Mouse (Mus musculus): ENCODE data around the gene H2-T24. TPM values are rescaled to one million over a fixed set of nuclear protein-coding genes. Genes with fewer than 3 reads are reported as not detected.

Gene H2-T24
- total and polyA plus RNA-seq, 3 experiments = 14.1 to 25.9 TPM; not detected in 1

DNA sequence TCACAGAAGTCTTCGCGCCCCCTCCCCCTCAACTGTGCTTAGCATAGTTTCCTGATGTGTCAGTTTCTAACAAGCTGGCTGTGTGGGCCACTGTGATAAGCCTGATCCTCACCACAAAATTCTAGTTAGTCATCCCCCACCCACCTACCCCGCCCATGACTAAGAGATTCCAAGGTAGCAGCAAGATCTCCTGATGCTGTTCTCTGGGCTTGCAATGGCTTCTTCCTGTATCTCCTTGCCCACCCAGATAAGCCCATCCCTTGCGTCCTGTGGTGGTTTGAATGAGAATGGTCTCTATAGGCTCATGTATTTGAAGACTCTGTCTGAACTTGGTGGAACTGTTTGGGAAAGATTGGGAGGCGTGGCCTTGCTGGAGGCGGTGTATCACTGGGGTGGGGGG, 18.4 kb downstream of the H2-T24 start (continued):
- TF ChIP-seq SIN3A (IDR thresholded peaks at IDR 0.05; ENCODE audit: low read length) = peak; percentile 79

DNA sequence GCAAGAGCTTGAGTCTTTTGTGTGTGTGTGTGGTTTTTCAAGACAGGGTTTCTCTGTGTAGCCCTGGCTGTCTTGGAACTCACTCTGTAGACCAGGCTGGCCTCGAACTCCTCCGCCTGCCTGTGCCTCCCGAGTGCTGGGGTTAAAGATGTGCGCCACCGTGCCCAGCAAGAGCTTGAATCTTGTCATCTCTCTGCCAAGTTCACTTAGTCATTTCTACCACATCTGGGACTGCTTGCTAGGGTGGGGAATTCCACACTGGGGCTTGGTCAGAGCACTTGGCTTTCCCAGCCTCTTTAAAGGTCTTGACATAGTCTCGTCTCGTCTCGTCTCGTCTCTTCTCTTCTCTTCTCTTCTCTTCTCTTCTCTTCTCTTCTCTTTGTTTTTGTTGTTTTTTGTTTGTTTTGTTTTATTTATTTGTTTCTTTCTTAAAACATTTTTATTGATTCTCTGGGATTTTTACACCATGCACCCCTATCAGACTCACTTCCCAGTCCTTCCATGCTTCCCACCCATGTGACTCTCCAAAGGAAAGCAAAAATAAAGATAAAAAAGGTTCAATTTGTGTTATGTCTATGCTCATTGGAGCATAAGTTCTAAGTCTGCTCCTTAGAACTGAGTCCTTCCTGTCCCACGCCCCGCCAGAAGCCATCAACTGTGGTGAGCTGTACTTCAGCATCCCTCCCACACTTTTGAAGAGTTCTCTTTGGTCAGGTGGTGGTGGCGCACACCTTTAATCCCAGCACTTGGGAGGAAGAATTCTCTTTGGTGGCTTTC, 19.1 kb downstream of the H2-T24 start:
- H3K36me3 ChIP-seq (ENCODE audit: control insufficient read depth in 1 of 2, insufficient read depth in 2 of 2, low read length in 2 of 2) = peaks cover 10 to 55% of the 10 kb centered on the region in 2 experiments
- DNase-seq (ENCODE audit: low read depth, low spot score) = peak; percentile 87

DNA sequence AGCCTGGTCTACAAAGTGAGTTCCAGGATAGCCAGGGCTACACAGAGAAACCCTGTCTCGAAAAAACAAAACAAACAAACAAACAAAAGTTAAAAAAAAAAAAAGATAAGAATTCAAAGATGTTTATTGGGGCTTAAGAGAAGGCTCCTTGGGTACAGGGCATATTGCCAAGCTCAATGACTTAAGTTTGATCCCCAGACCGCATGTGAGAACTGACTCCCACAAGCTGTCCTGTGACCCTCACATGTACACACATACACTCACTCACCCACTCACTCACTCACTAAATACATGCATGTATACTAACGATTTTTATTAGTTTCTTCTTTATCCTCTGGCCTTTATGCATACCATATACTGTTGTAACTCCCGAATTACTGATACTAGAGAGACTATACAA, 20.0 kb downstream of the H2-T24 start:
- Histone ChIP-seq H3K9ac (ENCODE audit: control insufficient read depth, low read depth, low read length, poor library complexity, severe bottlenecking) (peak overlapping the region; percentile 49), H3K36me3 (ENCODE audit: control insufficient read depth in 1 of 2, insufficient read depth in 2 of 2, low read length in 2 of 2) (peaks cover 4 to 50% of the 10 kb centered on the region in 2 experiments), H3K79me2 (ENCODE audit: control insufficient read depth, insufficient read depth, low read length, poor library complexity) (peaks cover 60% of the 10 kb centered on the region), H3K27ac (ENCODE audit: control insufficient read depth, low read depth, low read length) (peak overlapping the region; percentile 98), H3K9me3 (replicated peaks; ENCODE audit: insufficient read depth, low read length) (no peaks in the 10 kb centered on the region), H3K4me1 (ENCODE audit: control insufficient read depth in 1 of 2, insufficient read depth in 2 of 2, low read length in 2 of 2) (peaks cover 26 to 43% of the 10 kb centered on the region in 2 experiments), H3K4me3 (ENCODE audit: control insufficient read depth in 1 of 2, insufficient read depth in 1 of 2, low read depth in 2 of 2, low read length in 2 of 2) (no peak overlapping the region), H3K27me3 (ENCODE audit: control insufficient read depth in 1 of 2, insufficient read depth in 2 of 2, low read length in 2 of 2) (no peaks in the 10 kb centered on the region)
- TF ChIP-seq MAZ (IDR thresholded peaks at IDR 0.05; ENCODE audit: low read depth, low read length) = no peak
- TF ChIP-seq ETS1 (IDR thresholded peaks at IDR 0.05; ENCODE audit: low read depth, low read length) = peak; percentile 78
- no peak for TF ChIP-seq SMC3 (IDR thresholded peaks at IDR 0.05; ENCODE audit: low read depth, low read length)
- TF ChIP-seq EP300 (IDR thresholded peaks at IDR 0.05; ENCODE audit: low read depth in 1 of 2, low read length in 2 of 2) = peak in 1 of 2 experiments; percentile 55; a peak in 1 of 4 replicates
- no peak for TF ChIP-seq NRF1 (IDR thresholded peaks at IDR 0.05; ENCODE audit: insufficient read depth, low read depth, low read length, poor library complexity, severe bottlenecking)
- TF ChIP-seq HCFC1 (IDR thresholded peaks at IDR 0.05; ENCODE audit: low read depth, low read length) = no peak
- no peak for TF ChIP-seq USF1 (IDR thresholded peaks at IDR 0.05; ENCODE audit: low read depth, low read length)
- no peak for TF ChIP-seq USF2 (IDR thresholded peaks at IDR 0.05; ENCODE audit: borderline replicate concordance in 1 of 2, insufficient read depth in 1 of 2, low read depth in 1 of 2, low read length in 2 of 2)
- TF ChIP-seq TBP (IDR thresholded peaks at IDR 0.05; ENCODE audit: low read depth, low read length) = no peak
- TF ChIP-seq BHLHE40 (IDR thresholded peaks at IDR 0.05; ENCODE audit: borderline replicate concordance, low read depth, low read length) = peak; percentile 37; the same call in 1 of the 2 replicates
- TF ChIP-seq MAX (IDR thresholded peaks at IDR 0.05; ENCODE audit: low read length) = peak; percentile 47; the same call in 1 of the 2 replicates
- no peak for TF ChIP-seq POLR2A (IDR thresholded peaks at IDR 0.05; ENCODE audit: control insufficient read depth in 1 of 2, insufficient read depth in 1 of 2, low read depth in 1 of 2, low read length in 2 of 2, poor library complexity in 1 of 2)
- no peak for TF ChIP-seq NELFE (IDR thresholded peaks at IDR 0.05; ENCODE audit: low read depth, low read length)
- no peak for TF ChIP-seq MYB (IDR thresholded peaks at IDR 0.05; ENCODE audit: low read depth, low read length)
- 0 out of 2 replicates have a peak, but pooled peaks have one; percentile 55 for TF ChIP-seq MYC (IDR thresholded peaks at IDR 0.05; ENCODE audit: low read depth, low read length)
- no peak for TF ChIP-seq ELF1 (IDR thresholded peaks at IDR 0.05; ENCODE audit: low read depth, low read length)
- TF ChIP-seq RAD21 (IDR thresholded peaks at IDR 0.05; ENCODE audit: low read depth, low read length) = no peak
- TF ChIP-seq GATA1 (IDR thresholded peaks at IDR 0.05; ENCODE audit: low read depth, low read length) = 0 out of 2 replicates have a peak, but pooled peaks have one; percentile 35
- peak; percentile 76 for TF ChIP-seq ZNF384 (IDR thresholded peaks at IDR 0.05; ENCODE audit: low read depth, low read length)
- TF ChIP-seq TAL1 (IDR thresholded peaks at IDR 0.05; ENCODE audit: low read length) = no peak
- TF ChIP-seq GABPA (IDR thresholded peaks at IDR 0.05; ENCODE audit: low read depth, low read length) = no peak
- TF ChIP-seq ZMIZ1 (IDR thresholded peaks at IDR 0.05; ENCODE audit: low read depth, low read length) = no peak
- no peak for TF ChIP-seq MEF2A (IDR thresholded peaks at IDR 0.05; ENCODE audit: extremely low read depth, insufficient replicate concordance, low read depth, low read length, poor library complexity, severe bottlenecking)
- DNase-seq (ENCODE audit: low read depth, low spot score) = peak; percentile 84

More for the DNA sequence above, 19.1 kb downstream of the H2-T24 start:
- no peaks in the 10 kb centered on the region for H3K9me3 ChIP-seq (replicated peaks; ENCODE audit: insufficient read depth, low read length)
- peak overlapping the region; percentile 98 for H3K27ac ChIP-seq (ENCODE audit: control insufficient read depth, low read depth, low read length)
- no peak overlapping the region for H3K4me3 ChIP-seq (ENCODE audit: control insufficient read depth in 1 of 2, insufficient read depth in 1 of 2, low read depth in 2 of 2, low read length in 2 of 2)
- H3K27me3 ChIP-seq (ENCODE audit: control insufficient read depth in 1 of 2, insufficient read depth in 2 of 2, low read length in 2 of 2) = no peaks in the 10 kb centered on the region
- H3K4me1 ChIP-seq (ENCODE audit: control insufficient read depth in 1 of 2, insufficient read depth in 2 of 2, low read length in 2 of 2) = peaks cover 33 to 52% of the 10 kb centered on the region in 2 experiments
- H3K79me2 ChIP-seq (ENCODE audit: control insufficient read depth, insufficient read depth, low read length, poor library complexity) = peaks cover 61% of the 10 kb centered on the region
- H3K9ac ChIP-seq (ENCODE audit: control insufficient read depth, low read depth, low read length, poor library complexity, severe bottlenecking) = peak overlapping the region; percentile 49
- TF ChIP-seq USF1 (IDR thresholded peaks at IDR 0.05; ENCODE audit: low read depth, low read length) (peak; percentile 56; the same call in 1 of the 2 replicates), MYC (IDR thresholded peaks at IDR 0.05; ENCODE audit: low read depth, low read length) (peak; percentile 10; the same call in 1 of the 2 replicates), NELFE (IDR thresholded peaks at IDR 0.05; ENCODE audit: low read depth, low read length) (no peak), NRF1 (IDR thresholded peaks at IDR 0.05; ENCODE audit: insufficient read depth, low read depth, low read length, poor library complexity, severe bottlenecking) (no peak), MAX (IDR thresholded peaks at IDR 0.05; ENCODE audit: low read length) (peak; percentile 60)

Measured in MEL (cell line).